Mouse (Mus musculus) limb, embryonic 10.5 days (tissue): ENCODE measurements around the gene Fcrlb. TPM values are rescaled to one million over a fixed set of nuclear protein-coding genes. Genes with fewer than 3 reads are reported as not detected.
"Not testable (repeated sequence)": the region's sequence is repeated elsewhere in the genome, so short reads cannot be mapped to it uniquely, and the experiment has no call there.

Experiments
- DNase-seq: peaks from one replicate; pipeline ENCODE4 v3.0.0-alpha.2; 2017; ENCODE audit warnings: low spot score
- H3K27ac ChIP-seq: fragments of 300-500 bp; sonication (generic); 2 replicates; pipeline ENCODE4 v1.5.1; 2016; ENCODE audit warnings: mild to moderate bottlenecking
- H3K27me3 ChIP-seq: fragments of 300-500 bp; sonication (generic); 2 replicates; pipeline ENCODE4 v1.6.1; 2016; ENCODE audit warnings: low read depth, mild to moderate bottlenecking; ENCODE audit not compliant: poor library complexity, severe bottlenecking
- H3K36me3 ChIP-seq: fragments of 300-500 bp; sonication (generic); 2 replicates; pipeline ENCODE4 v1.6.1; 2016; ENCODE audit warnings: mild to moderate bottlenecking, moderate library complexity
- H3K4me1 ChIP-seq: fragments of 300-500 bp; sonication (generic); 2 replicates; pipeline ENCODE4 v1.6.1; 2016
- H3K4me3 ChIP-seq: fragments of 300-500 bp; sonication (generic); 2 replicates; pipeline ENCODE4 v1.5.1; 2016; ENCODE audit warnings: mild to moderate bottlenecking, moderate library complexity
- H3K9me3 ChIP-seq: fragments of 300-500 bp; sonication (generic); replicated peaks from 2 replicates; pipeline ENCODE4 v1.6.1; 2016; ENCODE audit warnings: mild to moderate bottlenecking
- WGBS: fragments of 180-500 bp; shearing (Covaris S2); methylation state at CpG from one replicate; pipeline ENCODE4 v1.1.7; 2016; 5-methylcytosine and 5-hydroxymethylcytosine counted together
- polyA plus RNA-seq: library from polyadenylated mRNA; unstranded; fragments of >200 nt; fragmentation: Nextera tagmentation; extraction: Ambion mirVana; gene quantifications from 2 replicates; pipeline ENCODE4 v1.2.1, GENCODE M21; 2016

Gene Fcrlb
- not detected in 2 replicates for polyA plus RNA-seq

GRCm38 (mm10) chr1:170912891-170913615, at the start of gene Fcrlb:
Gene Fcrlb (minus strand): TSS chr1:170912941.
- Histone ChIP-seq H3K4me1 (peaks cover 7% of the 10 kb centered on the region), H3K9me3 (no peaks in the 10 kb centered on the region), H3K4me3 (no peak within 1 kb of the TSS), H3K27me3 (peaks cover 26% of the 10 kb centered on the region), H3K27ac (no peak within 1 kb of the TSS), H3K36me3 (no peaks in the 10 kb centered on the region)
- WGBS: 77% methylated on average over 5 of the region's 5 CpGs
- no peak for DNase-seq

DNA sequence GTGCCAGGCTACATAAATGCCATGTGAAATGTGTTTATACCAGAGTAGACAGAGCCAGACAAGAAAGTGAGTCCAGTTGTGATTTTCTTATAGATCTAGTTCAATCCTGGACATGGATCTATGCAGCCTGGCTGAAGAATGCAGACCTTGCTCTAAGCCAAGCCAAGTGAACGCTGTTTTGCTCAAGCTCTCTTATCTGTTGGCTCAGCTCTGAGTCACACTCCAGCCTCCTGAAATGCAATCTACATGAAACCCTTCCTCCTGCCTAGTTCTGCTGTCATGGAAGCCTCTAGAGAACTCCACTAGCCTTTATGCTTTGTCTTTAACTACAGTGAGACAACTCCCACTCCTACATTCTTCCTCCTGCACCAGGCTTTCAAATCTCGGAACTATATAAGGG, 49.6 kb upstream of the Fcrlb start:
- Histone ChIP-seq H3K9me3 (no peaks in the 10 kb centered on the region), H3K36me3 (no peaks in the 10 kb centered on the region), H3K27ac (no peak overlapping the region), H3K4me1 (no peaks in the 10 kb centered on the region), H3K27me3 (no peaks in the 10 kb centered on the region), H3K4me3 (no peak overlapping the region)
- WGBS: 82% methylated on average over 2 of the region's 2 CpGs
- DNase-seq: no peak

- no peak overlapping the region for H3K27ac ChIP-seq
- 78% methylated on average over 6 of the region's 6 CpGs for WGBS
- no peaks in the 10 kb centered on the region for H3K9me3 ChIP-seq
- no peak for DNase-seq
- H3K4me1 ChIP-seq: no peaks in the 10 kb centered on the region
- no peaks in the 10 kb centered on the region for H3K27me3 ChIP-seq
- no peaks in the 10 kb centered on the region for H3K36me3 ChIP-seq
- no peak overlapping the region for H3K4me3 ChIP-seq
Observed at GRCm38 (mm10) chr1:170961101-170961500, 48.4 kb upstream of the Fcrlb start.

- Histone ChIP-seq H3K27ac (no peak overlapping the region), H3K9me3 (no peaks in the 10 kb centered on the region), H3K36me3 (no peaks in the 10 kb centered on the region), H3K4me3 (no peak overlapping the region), H3K27me3 (no peaks in the 10 kb centered on the region), H3K4me1 (no peaks in the 10 kb centered on the region)
- whole genome bisulfite sequencing: 59% methylated on average over 2 of the region's 2 CpGs
- no peak for DNase-seq
Observed at GRCm38 (mm10) chr1:170959791-170960190, 47.0 kb upstream of the Fcrlb start.

- WGBS: 68% methylated on average over 3 of the region's 3 CpGs
- H3K4me3 ChIP-seq: no peak overlapping the region
- no peaks in the 10 kb centered on the region for H3K27me3 ChIP-seq
- DNase-seq: no peak
- H3K36me3 ChIP-seq: no peaks in the 10 kb centered on the region
- no peaks in the 10 kb centered on the region for H3K4me1 ChIP-seq
- H3K9me3 ChIP-seq: no peaks in the 10 kb centered on the region
- H3K27ac ChIP-seq: no peak overlapping the region
Observed at GRCm38 (mm10) chr1:170958225-170958624, 45.5 kb upstream of the Fcrlb start.

DNA sequence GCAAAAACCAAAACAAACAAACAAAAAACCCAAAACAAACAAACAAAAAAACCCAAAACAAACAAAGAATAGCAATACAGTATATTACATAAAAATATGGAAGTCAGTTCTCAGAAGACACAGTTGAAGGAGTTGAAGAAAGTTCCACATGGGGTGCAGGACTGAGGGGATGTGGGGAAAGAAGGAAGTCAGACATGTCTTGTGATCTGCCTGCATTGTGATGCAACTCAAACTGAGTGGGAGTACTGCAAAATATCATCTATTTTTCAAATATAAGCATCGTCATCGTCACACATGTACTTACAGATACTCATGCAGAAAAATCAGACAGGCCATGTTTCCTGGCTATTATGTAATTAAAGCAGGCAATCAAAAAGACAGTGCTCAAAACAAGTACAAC, 40.5 kb upstream of the Fcrlb start:
- H3K4me1 ChIP-seq: no peaks in the 10 kb centered on the region
- H3K36me3 ChIP-seq: no peaks in the 10 kb centered on the region
- no peak overlapping the region for H3K27ac ChIP-seq
- H3K4me3 ChIP-seq: no peak overlapping the region
- DNase-seq: no peak
- H3K9me3 ChIP-seq: no peaks in the 10 kb centered on the region
- 95% methylated on average over 2 of the region's 2 CpGs for WGBS
- H3K27me3 ChIP-seq: no peaks in the 10 kb centered on the region

DNA sequence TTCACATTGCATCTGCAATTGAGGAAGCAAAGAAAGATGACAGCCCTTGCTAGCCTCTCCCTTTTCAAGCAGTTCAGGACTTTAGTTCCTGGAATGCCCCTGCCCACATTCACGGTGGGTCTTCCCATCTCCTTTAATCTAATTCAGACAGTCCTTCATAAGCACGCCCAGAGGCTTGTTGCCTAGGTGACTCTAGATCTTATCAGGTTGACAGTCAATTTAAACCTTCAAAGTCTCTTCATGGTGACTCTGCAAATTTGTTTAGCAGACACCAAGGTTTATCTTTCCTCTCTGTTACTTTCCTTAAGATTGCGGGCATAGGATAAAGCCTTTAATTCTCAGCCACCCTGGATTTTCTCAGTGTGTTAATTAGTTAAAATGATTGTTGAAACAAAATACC, 38.0 kb upstream of the Fcrlb start:
- H3K36me3 ChIP-seq: no peaks in the 10 kb centered on the region
- WGBS: 40% methylated on average over 3 of the region's 3 CpGs
- H3K27ac ChIP-seq: no peak overlapping the region
- no peaks in the 10 kb centered on the region for H3K27me3 ChIP-seq
- no peak for DNase-seq
- no peaks in the 10 kb centered on the region for H3K9me3 ChIP-seq
- no peak overlapping the region for H3K4me3 ChIP-seq
- H3K4me1 ChIP-seq: no peaks in the 10 kb centered on the region

- DNase-seq, H3K4me3 ChIP-seq: not testable (repeated sequence)
Observed at GRCm38 (mm10) chr1:170944908-170945307, 32.2 kb upstream of the Fcrlb start.

DNA sequence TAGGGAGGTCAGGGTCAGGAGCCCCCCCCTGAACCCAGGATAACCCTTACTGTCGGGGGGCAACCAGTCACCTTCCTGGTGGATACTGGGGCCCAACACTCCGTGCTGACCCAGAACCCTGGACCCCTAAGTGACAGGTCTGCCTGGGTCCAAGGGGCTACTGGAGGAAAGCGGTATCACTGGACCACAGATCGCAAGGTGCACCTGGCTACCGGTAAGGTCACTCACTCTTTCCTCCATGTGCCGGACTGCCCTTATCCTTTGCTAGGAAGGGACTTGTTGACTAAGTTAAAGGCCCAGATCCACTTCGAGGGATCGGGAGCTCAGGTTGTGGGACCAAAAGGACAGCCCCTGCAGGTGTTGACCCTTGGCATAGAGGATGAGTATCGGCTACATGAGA, 31.4 kb upstream of the Fcrlb start:
- H3K4me3 ChIP-seq, H3K27me3 ChIP-seq, DNase-seq, H3K36me3 ChIP-seq, H3K27ac ChIP-seq, H3K9me3 ChIP-seq, H3K4me1 ChIP-seq: not testable (repeated sequence)
- WGBS: 96% methylated on average over 9 of the region's 9 CpGs

More at GRCm38 (mm10) chr1:170944908-170945307, 32.2 kb upstream of the Fcrlb start:
- H3K9me3 ChIP-seq, H3K27me3 ChIP-seq, H3K27ac ChIP-seq, H3K36me3 ChIP-seq, H3K4me1 ChIP-seq: not testable (repeated sequence)
- WGBS: 91% methylated on average over 9 of the region's 9 CpGs

DNA sequence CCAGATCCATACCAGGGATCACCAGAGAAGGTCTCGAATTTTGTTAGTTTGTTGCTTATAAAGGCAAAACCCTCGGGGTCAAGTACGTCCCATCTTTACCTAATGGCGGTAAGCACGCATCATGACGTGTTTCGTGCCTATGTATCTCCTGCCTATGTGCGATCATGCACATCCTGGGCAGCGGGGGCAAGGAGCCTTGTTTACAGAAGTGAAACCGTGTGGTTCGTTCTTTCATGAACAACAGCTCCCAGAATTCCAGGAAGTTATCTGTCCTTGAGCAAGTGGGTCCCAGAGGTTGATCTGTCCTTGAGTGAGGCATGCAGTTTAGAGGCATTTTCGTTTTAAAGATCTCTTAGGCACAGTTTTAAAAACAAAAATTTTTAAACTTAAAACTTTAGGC, 26.5 kb upstream of the Fcrlb start:
- WGBS: 93% methylated on average over 12 of the region's 12 CpGs
- H3K4me3 ChIP-seq: no peak overlapping the region
- H3K27me3 ChIP-seq: no peaks in the 10 kb centered on the region
- H3K4me1 ChIP-seq: no peaks in the 10 kb centered on the region
- H3K9me3 ChIP-seq: peaks cover 5% of the 10 kb centered on the region; the same call in 1 of the 2 replicates
- H3K27ac ChIP-seq: no peak overlapping the region
- H3K36me3 ChIP-seq: no peaks in the 10 kb centered on the region
- no peak for DNase-seq

DNA sequence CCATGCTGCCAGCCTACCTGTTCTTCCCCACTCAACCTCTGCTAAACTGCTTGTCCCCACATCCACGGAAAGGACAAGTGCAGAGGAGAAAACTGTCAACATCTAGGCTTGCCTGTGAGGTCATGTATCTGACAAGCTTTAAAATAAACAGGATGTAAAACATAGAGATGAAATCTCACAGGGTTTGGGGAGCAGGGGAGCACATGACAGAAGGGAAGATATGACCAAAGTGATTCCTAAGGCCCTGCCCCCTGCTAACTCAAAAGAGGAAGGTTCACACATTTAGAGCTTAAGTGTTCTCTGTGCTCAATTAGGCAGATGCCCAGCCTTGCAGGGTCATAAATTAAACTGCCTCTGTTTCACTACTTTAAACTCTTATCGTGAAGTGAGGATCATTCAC, 21.6 kb upstream of the Fcrlb start:
- H3K27ac ChIP-seq: no peak overlapping the region
- H3K27me3 ChIP-seq: no peaks in the 10 kb centered on the region
- H3K4me1 ChIP-seq: no peaks in the 10 kb centered on the region
- 57% methylated on average over 2 of the region's 2 CpGs for WGBS
- no peaks in the 10 kb centered on the region for H3K36me3 ChIP-seq
- H3K9me3 ChIP-seq: no peaks in the 10 kb centered on the region
- DNase-seq: no peak
- H3K4me3 ChIP-seq: no peak overlapping the region

- no peak for DNase-seq
- Histone ChIP-seq H3K27me3 (no peaks in the 10 kb centered on the region), H3K27ac (no peak overlapping the region), H3K36me3 (no peaks in the 10 kb centered on the region), H3K4me1 (no peaks in the 10 kb centered on the region), H3K9me3 (no peaks in the 10 kb centered on the region), H3K4me3 (no peak overlapping the region)
- WGBS: 96% methylated on average over 1 of the region's 1 CpGs
Observed at GRCm38 (mm10) chr1:170933940-170934339, 21.2 kb upstream of the Fcrlb start.

DNA sequence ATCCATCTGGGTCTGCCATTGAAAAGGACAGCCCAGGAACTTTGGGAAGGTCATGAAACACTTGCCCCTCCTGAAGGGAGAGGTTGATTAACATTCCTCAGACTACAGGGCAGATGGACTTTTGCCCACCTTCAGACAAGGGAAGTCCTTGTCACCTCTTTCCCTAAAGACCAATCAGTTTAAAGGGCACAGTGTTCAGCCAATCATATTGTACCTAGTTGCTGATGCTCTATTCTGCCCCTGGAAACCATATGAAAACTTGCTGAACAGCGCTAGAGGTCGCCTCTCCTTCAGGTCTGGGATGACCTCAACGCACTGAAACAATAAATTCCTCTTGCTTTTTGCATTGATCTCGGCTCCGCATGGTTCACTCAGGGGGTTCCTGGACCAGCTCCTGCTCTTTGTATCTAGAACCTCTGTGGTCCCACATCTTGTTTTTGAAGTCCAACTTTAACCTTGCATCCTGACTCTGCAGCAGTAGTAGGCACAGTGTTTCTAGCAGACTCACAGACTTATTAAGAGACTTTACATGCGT, 20.7 kb upstream of the Fcrlb start:
- no peaks in the 10 kb centered on the region for H3K9me3 ChIP-seq
- H3K4me3 ChIP-seq: no peak overlapping the region
- H3K4me1 ChIP-seq: no peaks in the 10 kb centered on the region
- no peak overlapping the region for H3K27ac ChIP-seq
- no peaks in the 10 kb centered on the region for H3K27me3 ChIP-seq
- no peaks in the 10 kb centered on the region for H3K36me3 ChIP-seq
- 77% methylated on average over 6 of the region's 6 CpGs for whole genome bisulfite sequencing
- no peak for DNase-seq

GRCm38 (mm10) chr1:170932043-170932442, 19.3 kb upstream of the Fcrlb start:
- Histone ChIP-seq H3K36me3 (no peaks in the 10 kb centered on the region), H3K27me3 (no peaks in the 10 kb centered on the region), H3K4me1 (no peaks in the 10 kb centered on the region), H3K9me3 (no peaks in the 10 kb centered on the region), H3K4me3 (no peak overlapping the region), H3K27ac (no peak overlapping the region)
- DNase-seq: no peak
- WGBS: 84% methylated on average over 3 of the region's 3 CpGs
